Mouse (Mus musculus) left cerebral cortex, adult 8-10 months (tissue): ENCODE results near the gene Bud23. TPM values are rescaled to one million over a fixed set of nuclear protein-coding genes. Genes with fewer than 3 reads are reported as not detected.
A peak's percentile ranks its signal among the peaks of the same experiment; 100 is the strongest.
"Not testable (repeated sequence)": the region's sequence is repeated elsewhere in the genome, so short reads cannot be mapped to it uniquely, and the experiment has no call there.

Source experiments
- DNase-seq, 2 experiments: peaks; one replicate each; pipeline ENCODE4 v3.0.0; 2022; ENCODE audit warnings: low spot score in 2 of 2
- total RNA-seq, 4 experiments: library from RNA; stranded (reverse); gene quantifications; 2 replicates each; pipeline ENCODE4 v1.2.4; 2022

Gene Bud23
- total RNA-seq, result 10 to 100 TPM; 39.2 to 51.0 (median 47.5) TPM

GRCm38 (mm10) chr5:135064909-135065446 lies at the start of gene Bud23:
Gene Bud23 (minus strand): TSS chr5:135064959.
- not testable (repeated sequence) for DNase-seq

- no peak for DNase-seq
These were observed 49.0 kb upstream of the Bud23 start for GRCm38 (mm10) chr5:135113782-135114181.

- DNase-seq, result no peak
These were observed 45.2 kb upstream of the Bud23 start for GRCm38 (mm10) chr5:135109976-135110375.

- DNase-seq, result no peak
These were observed 44.7 kb upstream of the Bud23 start for GRCm38 (mm10) chr5:135109426-135109825.

- DNase-seq, result no peak
These were observed 44.3 kb upstream of the Bud23 start for GRCm38 (mm10) chr5:135109017-135109416.

GRCm38 (mm10) chr5:135107521-135108501 lies 43.1 kb upstream of the Bud23 start:
- no peak for DNase-seq

GRCm38 (mm10) chr5:135106758-135107256 lies 42.0 kb upstream of the Bud23 start:
- peak in 1 of 2 experiments; percentile 56 for DNase-seq

GRCm38 (mm10) chr5:135103999-135104660 lies 39.4 kb upstream of the Bud23 start:
- DNase-seq, result no peak

GRCm38 (mm10) chr5:135100981-135101380 lies 36.2 kb upstream of the Bud23 start:
- DNase-seq, result no peak

- DNase-seq, result no peak
These were observed 24.9 kb upstream of the Bud23 start, which contains the start of gene Mlxipl for GRCm38 (mm10) chr5:135089653-135090052. Gene Mlxipl (plus strand): TSS chr5:135089890.

- DNase-seq, result no peak
These were observed 22.1 kb upstream of the Bud23 start for GRCm38 (mm10) chr5:135086871-135087270.

- DNase-seq, result no peak
These were observed 15.8 kb upstream of the Bud23 start for GRCm38 (mm10) chr5:135080539-135080938.

- DNase-seq, result no peak
These were observed 14.8 kb upstream of the Bud23 start for GRCm38 (mm10) chr5:135079578-135079977.

- DNase-seq, result peak in 1 of 2 experiments; percentile 47
These were observed 13.7 kb upstream of the Bud23 start for GRCm38 (mm10) chr5:135078482-135078810.

- DNase-seq, result peak; percentile 78 to 95
These were observed 13.1 kb upstream of the Bud23 start, which contains the start of gene Vps37d for GRCm38 (mm10) chr5:135077564-135078481. Gene Vps37d (minus strand): TSS chr5:135078266.

GRCm38 (mm10) chr5:135076931-135077505 lies 12.3 kb upstream of the Bud23 start:
- peak in 1 of 2 experiments; percentile 21 for DNase-seq

GRCm38 (mm10) chr5:135076368-135076767 lies 11.6 kb upstream of the Bud23 start:
- DNase-seq, result no peak

GRCm38 (mm10) chr5:135075655-135076054 lies 10.9 kb upstream of the Bud23 start:
- no peak for DNase-seq

- DNase-seq, result no peak
These were observed 8.8 kb upstream of the Bud23 start for GRCm38 (mm10) chr5:135073349-135074150.
